In the genomic region with DNA sequence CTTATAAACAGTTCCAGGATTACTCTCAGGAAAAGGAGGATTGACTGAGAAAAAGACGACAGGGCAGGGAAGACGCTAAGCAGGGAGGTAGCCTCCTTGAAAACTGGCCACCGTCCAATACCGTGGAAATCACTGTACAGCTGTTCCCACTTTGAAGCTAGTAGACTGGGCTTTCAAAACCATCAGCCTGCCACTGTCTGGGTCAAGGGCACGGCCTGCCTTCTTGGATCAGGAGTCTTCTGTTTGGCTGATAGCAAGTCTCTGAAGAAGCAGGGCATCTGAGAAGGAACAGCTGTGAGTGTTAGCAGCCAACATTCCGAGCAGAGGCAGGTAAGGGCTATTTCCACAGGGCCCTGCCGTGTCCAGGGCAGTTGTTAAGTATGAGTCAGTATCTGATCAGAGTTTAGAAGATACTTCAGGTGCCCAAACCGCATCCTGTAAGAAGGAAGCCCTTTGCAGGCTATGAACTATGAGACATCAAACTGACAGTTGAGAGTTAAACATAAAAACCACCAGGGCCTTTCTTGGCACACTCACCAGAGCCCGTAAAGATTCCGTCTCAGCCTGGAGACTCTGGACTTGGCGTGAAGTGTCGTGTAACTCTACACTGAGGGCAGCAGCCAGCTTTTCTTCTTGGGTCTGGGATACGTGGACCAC, we compare ENCODE assay signal across 9 mouse cellular contexts. TPM values are rescaled to one million over a fixed set of nuclear protein-coding genes. Genes with fewer than 3 reads are reported as not detected.
DNase-seq lines count a peak whose midpoint lies in the region; ATAC-seq and TF ChIP-seq lines count a peak whose summit lies in the region.
"Had no signal": no experiment of that assay in that cellular context is flagged by ENCODE, and none has a peak within 500 bp of the region (broad histone marks: within the 10 kb centered on the region; RNA-seq: fewer than 3 reads in every experiment).

No protein-coding gene starts in this region.

- H3K4me1 ChIP-seq in embryonic facial prominence, embryonic 11.5 days (ENCODE audit: control insufficient read depth, insufficient read depth, low read length): 0 out of 2 replicates have a peak, but pooled peaks cover 2% of the 10 kb centered on the region
- H3K4me1 ChIP-seq in midbrain, postnatal 0 days (ENCODE audit: insufficient read depth, low read length): no peaks in the 10 kb centered on the region

- no peak for ATAC-seq in embryonic facial prominence, embryonic 11.5 days (replicated peaks; ENCODE audit: insufficient number of reproducible peaks, low FRiP score, low TSS enrichment, low read depth)
- no peak for ATAC-seq in frontal cortex, adult (ENCODE audit: low TSS enrichment)
- no peak for ATAC-seq in midbrain, postnatal 0 days (ENCODE audit: low FRiP score)

- no peaks in the 10 kb centered on the region for H3K27me3 ChIP-seq in embryonic facial prominence, embryonic 11.5 days (ENCODE audit: control insufficient read depth, insufficient read depth, low read length)
- no peaks in the 10 kb centered on the region for H3K27me3 ChIP-seq in midbrain, postnatal 0 days (ENCODE audit: insufficient read depth, low read length)

- no peak overlapping the region for H3K4me3 ChIP-seq in embryonic facial prominence, embryonic 11.5 days (ENCODE audit: low read depth, low read length)
- no peak overlapping the region for H3K4me3 ChIP-seq in midbrain, postnatal 0 days (ENCODE audit: low read depth, low read length)

- no peak for TF ChIP-seq CTCF in midbrain, postnatal 0 days (IDR thresholded peaks at IDR 0.05)

- peak; percentile 31 to 59 for DNase-seq in heart, adult 18-20 months
- DNase-seq in heart, postnatal 25 days (ENCODE audit: low spot score): no peak
- DNase-seq in 3134 (ENCODE audit: extremely low read depth, insufficient read length, low spot score): peak; percentile 76
- DNase-seq in embryonic facial prominence, embryonic 11.5 days (ENCODE audit: low spot score): peak; percentile 59
- peak; percentile 57 for DNase-seq in heart, postnatal 4 days
- no peak for DNase-seq in layer of hippocampus, adult 9-10 months (ENCODE audit: low spot score)
- DNase-seq in midbrain, postnatal 0 days (ENCODE audit: low spot score): no peak

- H3K36me3 ChIP-seq in embryonic facial prominence, embryonic 11.5 days (replicated peaks; ENCODE audit: control insufficient read depth, insufficient read depth, low read depth, low read length): no peaks in the 10 kb centered on the region
- no peaks in the 10 kb centered on the region for H3K36me3 ChIP-seq in midbrain, postnatal 0 days (ENCODE audit: insufficient read depth, low read length)
- H3K36me3 ChIP-seq: G1E had no signal

- no peak overlapping the region for H3K4me2 ChIP-seq in embryonic facial prominence, embryonic 11.5 days (ENCODE audit: low read depth, low read length)
- H3K4me2 ChIP-seq in midbrain, postnatal 0 days (ENCODE audit: low read depth, low read length, poor library complexity, severe bottlenecking): no peak overlapping the region

- 46% methylated on average over 13 of the region's 13 CpGs for WGBS in embryonic facial prominence, embryonic 11.5 days
- 53% methylated on average over 13 of the region's 13 CpGs for WGBS in midbrain, postnatal 0 days

- intact Hi-C loops in heart, postnatal 25 days (cut with DNase I): no loop called here

- no peak overlapping the region; the same call in 1 of the 2 replicates for H3K27ac ChIP-seq in embryonic facial prominence, embryonic 11.5 days (replicated peaks; ENCODE audit: low read depth, low read length)
- H3K27ac ChIP-seq in midbrain, postnatal 0 days (ENCODE audit: low read depth, low read length): no peak overlapping the region

- H3K9me3 ChIP-seq in embryonic facial prominence, embryonic 11.5 days (replicated peaks; ENCODE audit: control insufficient read depth, low read length): no peaks in the 10 kb centered on the region
- H3K9me3 ChIP-seq in midbrain, postnatal 0 days (ENCODE audit: low read length): no peaks in the 10 kb centered on the region

- H3K9ac ChIP-seq in embryonic facial prominence, embryonic 11.5 days (replicated peaks; ENCODE audit: low read length): no peak overlapping the region
- no peak overlapping the region for H3K9ac ChIP-seq in midbrain, postnatal 0 days (replicated peaks; ENCODE audit: low read length, poor library complexity, severe bottlenecking)

RNA-seq across cellular contexts. Expression of gene Bfsp2, which starts 48.0 kb away (rescaled TPM):
- total RNA-seq in heart, adult 18-20 months (2021): 1 to 10 TPM in 1 of 2 experiments, under 1 TPM in 1; 0.84 to 1.2 TPM
- under 1 TPM; 0.22 to 0.47 TPM for total RNA-seq in heart, postnatal 25 days (2021)
- polyA plus RNA-seq in embryonic facial prominence, embryonic 11.5 days (2014; fragmentation: Nextera tagmentation; extraction: Ambion mirVana): 2.4 and 2.8 TPM in 2 replicates
- total RNA-seq in heart, postnatal 4 days (2021): under 1 TPM; 0.38 to 0.88 TPM
- 1.2 and 1.8 TPM in 2 replicates for total RNA-seq in midbrain, postnatal 0 days (2014; rRNA removed)
- 3.0 and 3.3 TPM in 2 replicates for polyA plus RNA-seq in midbrain, postnatal 0 days (2015; fragmentation: Nextera tagmentation; extraction: Ambion mirVana)
- total RNA-seq: G1E had no signal
- polyA plus RNA-seq: G1E had no signal

Comparison
In these comparisons a context has a peak if more than half of its experiments do, and no peak if none do; other contexts are left out.
1. DNase-seq: peak in heart, adult 18-20 months (2 of 2), 3134 (single experiment), embryonic facial prominence, embryonic 11.5 days (single experiment) and heart, postnatal 4 days (single experiment); none in heart, postnatal 25 days (single experiment), layer of hippocampus, adult 9-10 months (single experiment) and midbrain, postnatal 0 days (single experiment).